In the genomic region with DNA sequence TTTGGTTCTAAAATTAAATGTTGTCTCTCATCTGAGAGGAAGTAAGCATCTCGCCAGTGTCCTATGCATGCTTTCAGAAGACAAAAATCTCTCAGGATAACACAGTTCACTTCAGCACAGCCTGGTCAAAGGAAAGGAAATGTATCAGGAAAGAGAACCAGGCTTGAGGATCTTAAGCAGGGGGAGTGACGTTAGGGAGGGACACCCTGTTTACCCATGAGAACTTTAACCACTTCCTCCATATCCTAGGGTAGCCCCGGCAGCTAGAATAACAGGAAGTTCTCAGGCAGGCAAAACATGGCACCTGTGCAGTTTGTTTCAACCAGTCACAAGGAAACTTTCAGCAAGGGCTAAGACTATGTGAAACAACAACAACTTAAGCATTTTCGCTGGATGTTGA, we compare ENCODE assay signal across 8 mouse cellular contexts. TPM values are rescaled to one million over a fixed set of nuclear protein-coding genes. Genes with fewer than 3 reads are reported as not detected.
A peak's percentile ranks its signal among the peaks of the same experiment; 100 is the strongest.
DNase-seq lines count a peak whose midpoint lies in the region; ATAC-seq and TF ChIP-seq lines count a peak whose summit lies in the region.
"Had no signal": no experiment of that assay in that cellular context is flagged by ENCODE, and none has a peak within 500 bp of the region (broad histone marks: within the 10 kb centered on the region; RNA-seq: fewer than 3 reads in every experiment).

No protein-coding gene starts in this region.

- H3K9ac ChIP-seq in liver, embryonic 14.5 days (replicated peaks): no peak overlapping the region
- no peak overlapping the region for H3K9ac ChIP-seq in forebrain, embryonic 11.5 days (ENCODE audit: low read length)
- H3K9ac ChIP-seq in midbrain, embryonic 13.5 days (replicated peaks): no peak overlapping the region
- H3K9ac ChIP-seq: limb, embryonic 13.5 days had no signal

- TF ChIP-seq CTCF in liver, embryonic 14.5 days (IDR thresholded peaks at IDR 0.05; ENCODE audit: low read depth): no peak

- no peaks in the 10 kb centered on the region for H3K36me3 ChIP-seq in liver, embryonic 14.5 days (replicated peaks; ENCODE audit: control insufficient read depth, insufficient read depth, low read depth)
- H3K36me3 ChIP-seq in forebrain, embryonic 11.5 days (ENCODE audit: control insufficient read depth, insufficient read depth, low read length): no peaks in the 10 kb centered on the region
- H3K36me3 ChIP-seq in midbrain, embryonic 13.5 days: no peaks in the 10 kb centered on the region
- H3K36me3 ChIP-seq: limb, embryonic 13.5 days had no signal

- H3K4me1 ChIP-seq in liver, embryonic 14.5 days (replicated peaks; ENCODE audit: control insufficient read depth in 2 of 2, insufficient read depth in 2 of 2, low read length in 1 of 2): no peaks in the 10 kb centered on the region
- H3K4me1 ChIP-seq in forebrain, embryonic 11.5 days (replicated peaks; ENCODE audit: control insufficient read depth, insufficient read depth, low read length): no peaks in the 10 kb centered on the region
- peaks cover 7% of the 10 kb centered on the region; the same call in 1 of the 2 replicates for H3K4me1 ChIP-seq in midbrain, embryonic 13.5 days (replicated peaks)
- H3K4me1 ChIP-seq: limb, embryonic 13.5 days had no signal

- no peak overlapping the region for H3K27ac ChIP-seq in liver, embryonic 14.5 days
- no peak overlapping the region for H3K27ac ChIP-seq in forebrain, embryonic 11.5 days (ENCODE audit: low read depth, low read length)
- H3K27ac ChIP-seq in midbrain, embryonic 13.5 days: no peak overlapping the region
- H3K27ac ChIP-seq: limb, embryonic 13.5 days had no signal

- no peak for TF ChIP-seq EP300 in liver, embryonic 14.5 days (IDR thresholded peaks at IDR 0.05; ENCODE audit: low read depth)

- H3K27me3 ChIP-seq in liver, embryonic 14.5 days (ENCODE audit: control insufficient read depth, insufficient read depth, low read length): no peaks in the 10 kb centered on the region
- no peaks in the 10 kb centered on the region for H3K27me3 ChIP-seq in forebrain, embryonic 11.5 days (ENCODE audit: control insufficient read depth, insufficient read depth, low read length)
- no peaks in the 10 kb centered on the region for H3K27me3 ChIP-seq in midbrain, embryonic 13.5 days
- H3K27me3 ChIP-seq: limb, embryonic 13.5 days had no signal

- H3K9me3 ChIP-seq in liver, embryonic 14.5 days (ENCODE audit: control insufficient read depth, low read length): no peaks in the 10 kb centered on the region
- no peaks in the 10 kb centered on the region for H3K9me3 ChIP-seq in forebrain, embryonic 11.5 days (ENCODE audit: control insufficient read depth, low read length)
- no peaks in the 10 kb centered on the region for H3K9me3 ChIP-seq in midbrain, embryonic 13.5 days
- H3K9me3 ChIP-seq: limb, embryonic 13.5 days had no signal

- DNase-seq in CD4-positive helper T cell, adult 2 months (ENCODE audit: low read depth, low spot score): peak; percentile 61
- peak; percentile 83 for DNase-seq in T-cell, adult 2 months (ENCODE audit: low spot score)
- DNase-seq in liver, embryonic 14.5 days (ENCODE audit: low read depth in 3 of 3, low spot score in 3 of 3): peak in 2 of 3 experiments; percentile 1
- DNase-seq in skeletal muscle tissue, adult 2 months (ENCODE audit: low read depth, low spot score): peak; percentile 25
- DNase-seq in forebrain, embryonic 11.5 days (ENCODE audit: low spot score): no peak
- no peak for DNase-seq in gastrocnemius, adult 8-10 months (ENCODE audit: low spot score in 2 of 2)

- peak; percentile 39; the same call in 1 of the 2 replicates for ATAC-seq in liver, embryonic 14.5 days (ENCODE audit: insufficient read depth)
- no peak for ATAC-seq in forebrain, embryonic 11.5 days (replicated peaks; ENCODE audit: low FRiP score)
- no peak for ATAC-seq in midbrain, embryonic 13.5 days

- H3K4me3 ChIP-seq in liver, embryonic 14.5 days (ENCODE audit: insufficient read depth in 1 of 2, low read depth in 2 of 2, low read length in 2 of 2): no peak overlapping the region
- no peak overlapping the region for H3K4me3 ChIP-seq in forebrain, embryonic 11.5 days (ENCODE audit: low read depth, low read length)
- no peak overlapping the region for H3K4me3 ChIP-seq in midbrain, embryonic 13.5 days (replicated peaks)
- H3K4me3 ChIP-seq: limb, embryonic 13.5 days had no signal

- no peak overlapping the region for H3K4me2 ChIP-seq in liver, embryonic 14.5 days (ENCODE audit: low read depth)
- H3K4me2 ChIP-seq in forebrain, embryonic 11.5 days (ENCODE audit: low read depth, low read length, severe bottlenecking): no peak overlapping the region
- H3K4me2 ChIP-seq in midbrain, embryonic 13.5 days (replicated peaks): no peak overlapping the region
- H3K4me2 ChIP-seq: limb, embryonic 13.5 days had no signal

- 14% methylated on average over 4 of the region's 4 CpGs for WGBS in liver, embryonic 14.5 days (ENCODE audit: insufficient replicate concordance)
- 69% methylated on average over 4 of the region's 4 CpGs for WGBS in forebrain, embryonic 11.5 days
- 84% methylated on average over 4 of the region's 4 CpGs for WGBS in midbrain, embryonic 13.5 days

RNA-seq across cellular contexts. Expression of a gene that starts 25.8 kb away (rescaled TPM):
- 0.01 and 0.06 TPM in 2 replicates for polyA plus RNA-seq in liver, embryonic 14.5 days (2012; rRNA removed)
- not detected in 2 replicates for polyA plus RNA-seq in liver, embryonic 14.5 days (2014; fragmentation: Nextera tagmentation; extraction: Ambion mirVana)
- polyA plus RNA-seq in forebrain, embryonic 11.5 days (2014; fragmentation: Nextera tagmentation; extraction: Ambion mirVana): 0.05 TPM in 1 of 2 replicates, not detected in the other
- 0.10 and 0.24 TPM in 2 replicates for polyA plus RNA-seq in midbrain, embryonic 13.5 days (2015; fragmentation: Nextera tagmentation; extraction: Ambion mirVana)
- not detected for total RNA-seq in gastrocnemius, adult 8-10 months (2022)
- polyA plus RNA-seq: limb, embryonic 13.5 days had no signal

Comparison
In these comparisons a context has a peak if more than half of its experiments do, and no peak if none do; other contexts are left out.
1. DNase-seq: peak in CD4-positive helper T cell, adult 2 months (single experiment), T-cell, adult 2 months (single experiment), liver, embryonic 14.5 days (2 of 3) and skeletal muscle tissue, adult 2 months (single experiment); none in forebrain, embryonic 11.5 days (single experiment) and gastrocnemius, adult 8-10 months (0 of 2).